Mouse (Mus musculus) stomach, postnatal 0 days (tissue): Measurements from ENCODE around the gene Amt. TPM values are rescaled to one million over a fixed set of nuclear protein-coding genes. Genes with fewer than 3 reads are reported as not detected.
"Not testable (repeated sequence)": the region's sequence is repeated elsewhere in the genome, so short reads cannot be mapped to it uniquely, and the experiment has no call there.

Experiments
- ATAC-seq: fragments of 200-750 bp; cut with Nextera tagmentation; 2 replicates; pipeline ENCODE4 v1.8.0; 2017; ENCODE audit not compliant: low FRiP score, low TSS enrichment
- DNase-seq: peaks from one replicate; pipeline ENCODE4 v3.0.0-alpha.2; 2016; ENCODE audit warnings: low spot score
- H3K27ac ChIP-seq: fragments of 300-500 bp; sonication (generic); replicated peaks from 2 replicates; pipeline ENCODE4 v1.5.1; 2014; ENCODE audit warnings: mild to moderate bottlenecking, control low read depth
- H3K27me3 ChIP-seq: fragments of 300-500 bp; sonication (generic); 2 replicates; pipeline ENCODE4 v1.6.1; 2014; ENCODE audit warnings: low read length; ENCODE audit not compliant: control insufficient read depth, insufficient read depth
- H3K36me3 ChIP-seq: fragments of 300-500 bp; sonication (generic); 2 replicates; pipeline ENCODE4 v1.6.1; 2014; ENCODE audit warnings: low read length, mixed read lengths; ENCODE audit not compliant: control insufficient read depth, insufficient read depth
- H3K4me1 ChIP-seq: fragments of 300-500 bp; sonication (generic); replicated peaks from 2 replicates; pipeline ENCODE4 v1.6.1; 2014; ENCODE audit warnings: antibody characterized with exemption; ENCODE audit not compliant: control insufficient read depth, insufficient read depth
- H3K4me2 ChIP-seq: fragments of 300-500 bp; sonication (generic); replicated peaks from 2 replicates; pipeline ENCODE4 v1.6.1; 2014; ENCODE audit warnings: low read depth, mild to moderate bottlenecking, control low read depth, moderate library complexity
- H3K4me3 ChIP-seq: fragments of 300-500 bp; sonication (generic); 2 replicates; pipeline ENCODE4 v1.5.1; 2014; ENCODE audit warnings: low read depth, low read length, control low read depth
- H3K9ac ChIP-seq: fragments of 300-500 bp; sonication (generic); 2 replicates; pipeline ENCODE4 v1.6.1; 2014; ENCODE audit warnings: mild to moderate bottlenecking, low read length, control low read depth, mixed read lengths
- H3K9me3 ChIP-seq: fragments of 300-500 bp; sonication (generic); 2 replicates; pipeline ENCODE4 v1.6.1; 2016; ENCODE audit warnings: low read length; ENCODE audit not compliant: control insufficient read depth
- CTCF ChIP-seq: IDR thresholded peaks from 2 replicates; pipeline ENCODE4 v1.5.1; 2016; ENCODE audit warnings: antibody characterized with exemption, low read depth, mild to moderate bottlenecking, moderate library complexity
- EP300 ChIP-seq: optimal IDR thresholded peaks from 2 replicates; pipeline ENCODE3; 2016; ENCODE audit warnings: antibody characterized with exemption
- WGBS: fragments of 180-500 bp; shearing (Covaris S2); extraction: QIAGEN DNeasy Blood & Tissue Kit; methylation state at CpG from one replicate; pipeline ENCODE4 v1.1.7; 2014; 5-methylcytosine and 5-hydroxymethylcytosine counted together
- polyA plus RNA-seq: library from polyadenylated mRNA; unstranded; fragments of >200 nt; fragmentation: Nextera tagmentation; extraction: Ambion mirVana; gene quantifications from 2 replicates; pipeline ENCODE4 v1.2.1, GENCODE M21; 2015

Amt gene
- polyA plus RNA-seq, 1 experiment from 2014 or later = 11.6 TPM

- Histone ChIP-seq H3K36me3 (0 out of 2 replicates have a peak, but pooled peaks cover 2% of the 10 kb centered on the region), H3K4me2 (no peak overlapping the region), H3K27ac (no peak overlapping the region), H3K4me1 (no peaks in the 10 kb centered on the region), H3K9ac (no peak overlapping the region), H3K9me3 (no peaks in the 10 kb centered on the region), H3K27me3 (no peaks in the 10 kb centered on the region), H3K4me3 (no peak overlapping the region)
- DNase-seq = no peak
- no peak for ATAC-seq
- no peak for TF ChIP-seq EP300
- no peak for TF ChIP-seq CTCF
- WGBS = 69% methylated on average over 2 of the region's 2 CpGs
Observed at GRCm38 (mm10) chr9:108318462-108318861, 21.8 kb downstream of the Amt start.

GRCm38 (mm10) chr9:108322054-108322453, 25.4 kb downstream of the Amt start:
- not testable (repeated sequence) for H3K9ac ChIP-seq, H3K27ac ChIP-seq, H3K27me3 ChIP-seq, H3K4me2 ChIP-seq, ATAC-seq, H3K4me1 ChIP-seq, H3K4me3 ChIP-seq, H3K36me3 ChIP-seq, H3K9me3 ChIP-seq, DNase-seq
- peak; percentile 38 for TF ChIP-seq CTCF
- 90% methylated on average over 7 of the region's 7 CpGs for WGBS

DNA sequence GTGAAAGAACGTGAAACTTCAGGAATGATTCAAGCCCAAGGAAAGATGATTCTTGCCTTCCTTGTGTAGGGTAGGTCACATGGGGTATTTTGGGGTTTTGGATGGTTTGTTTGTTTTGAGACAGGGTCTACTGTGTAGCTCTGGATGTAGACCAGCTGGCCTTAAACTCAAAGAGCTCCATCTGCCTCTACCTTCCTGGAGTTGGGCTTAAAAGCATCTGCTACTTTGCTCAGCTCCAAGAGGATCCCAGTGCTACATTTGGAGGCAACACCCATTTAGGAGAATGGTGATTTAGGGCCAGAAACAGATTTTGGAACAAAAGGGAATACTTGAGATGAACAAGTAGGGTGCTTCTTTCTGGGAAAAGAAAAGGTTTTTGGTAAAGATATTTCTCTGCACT, 28.1 kb downstream of the Amt start:
- Histone ChIP-seq H3K9ac (no peak overlapping the region), H3K4me2 (no peak overlapping the region), H3K36me3 (no peaks in the 10 kb centered on the region; the same call in none of the 2 replicates), H3K27me3 (no peaks in the 10 kb centered on the region), H3K9me3 (no peaks in the 10 kb centered on the region), H3K27ac (no peak overlapping the region), H3K4me1 (no peaks in the 10 kb centered on the region), H3K4me3 (no peak overlapping the region)
- TF ChIP-seq EP300 = no peak
- TF ChIP-seq CTCF = no peak
- DNase-seq (no peak), ATAC-seq (no peak)
- 70% methylated on average over 1 of the region's 1 CpGs for WGBS

DNA sequence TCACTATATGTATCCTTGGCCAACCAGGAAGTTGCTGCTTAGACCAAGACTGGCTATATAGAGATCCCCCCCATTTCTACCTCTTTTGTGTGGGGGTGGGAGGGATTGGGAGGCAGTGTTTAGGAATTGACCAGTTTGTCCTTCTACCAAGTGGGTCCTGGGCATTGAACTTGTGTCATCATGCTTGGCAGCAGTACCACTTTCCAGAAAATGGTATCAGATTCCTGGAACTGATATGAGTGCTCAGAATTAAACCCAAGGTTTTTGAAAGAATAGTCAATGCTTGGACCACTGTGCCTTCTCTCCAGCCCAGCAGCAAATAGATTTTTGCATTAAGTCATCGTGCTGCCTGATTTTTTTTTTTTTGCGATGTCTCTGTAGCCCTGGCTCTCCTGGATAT, 29.2 kb downstream of the Amt start:
- ATAC-seq (no peak), DNase-seq (no peak)
- H3K27me3 ChIP-seq = no peaks in the 10 kb centered on the region
- H3K36me3 ChIP-seq = peaks cover 2% of the 10 kb centered on the region
- no peak overlapping the region for H3K4me2 ChIP-seq
- no peak overlapping the region for H3K4me3 ChIP-seq
- no peak overlapping the region for H3K27ac ChIP-seq
- H3K4me1 ChIP-seq = no peaks in the 10 kb centered on the region
- WGBS = 92% methylated on average over 2 of the region's 2 CpGs
- no peak for TF ChIP-seq EP300
- TF ChIP-seq CTCF = no peak
- no peak overlapping the region for H3K9ac ChIP-seq
- no peaks in the 10 kb centered on the region for H3K9me3 ChIP-seq

DNA sequence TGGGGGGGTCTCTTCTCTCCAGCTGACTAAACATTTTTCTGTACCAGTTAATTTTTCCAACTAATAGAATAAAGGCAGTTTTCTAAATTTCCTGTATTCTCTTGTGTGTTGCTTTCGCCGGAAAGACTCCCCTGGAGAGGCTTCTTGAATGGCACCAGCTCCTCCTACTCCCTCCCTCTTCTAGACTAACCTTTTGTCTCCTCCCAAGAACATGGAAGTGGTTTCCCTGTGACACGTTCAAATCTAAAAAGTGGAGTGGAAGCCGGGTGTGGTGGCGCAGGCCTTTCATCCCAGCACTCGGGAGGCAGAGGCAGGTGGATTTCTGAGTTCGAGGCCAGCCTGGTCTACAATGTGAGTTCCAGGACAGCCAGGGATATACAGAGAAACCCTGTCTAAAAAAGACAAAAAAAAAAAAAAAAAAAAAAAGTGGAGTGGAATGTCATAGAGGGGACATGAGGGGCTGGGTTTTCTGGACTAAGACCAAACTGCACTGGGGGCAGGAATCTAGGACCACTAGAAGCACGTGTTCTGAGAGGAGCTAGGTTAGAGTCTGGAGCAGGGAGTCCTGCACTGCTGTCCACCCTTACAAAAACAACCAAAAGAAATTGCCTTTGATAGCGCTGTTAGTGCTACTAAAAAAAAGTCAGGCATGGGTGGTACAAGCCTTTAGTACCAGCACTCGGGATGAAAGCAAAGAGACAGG, 41.3 kb downstream of the Amt start:
- Histone ChIP-seq H3K9me3 (no peaks in the 10 kb centered on the region), H3K4me2 (peak overlapping the region; percentile 65), H3K27me3 (no peaks in the 10 kb centered on the region), H3K4me1 (0 out of 2 replicates have a peak, but pooled peaks cover 8% of the 10 kb centered on the region), H3K27ac (peak overlapping the region; percentile 99), H3K4me3 (no peak overlapping the region), H3K36me3 (peaks cover 10% of the 10 kb centered on the region; the same call in 1 of the 2 replicates), H3K9ac (no peak overlapping the region)
- ATAC-seq (no peak), DNase-seq (no peak)
- TF ChIP-seq CTCF (no peak), EP300 (no peak)
- WGBS = 52% methylated on average over 10 of the region's 10 CpGs

GRCm38 (mm10) chr9:108338551-108338885, 41.9 kb downstream of the Amt start:
- H3K36me3 ChIP-seq = peaks cover 9% of the 10 kb centered on the region; the same call in 1 of the 2 replicates
- peak overlapping the region; percentile 99 for H3K27ac ChIP-seq
- 0 out of 2 replicates have a peak, but pooled peaks cover 8% of the 10 kb centered on the region for H3K4me1 ChIP-seq
- DNase-seq (no peak), ATAC-seq (no peak)
- WGBS = 13% methylated on average over 6 of the region's 6 CpGs
- H3K27me3 ChIP-seq = no peaks in the 10 kb centered on the region
- H3K4me3 ChIP-seq = peak overlapping the region; percentile 65; the same call in 1 of the 2 replicates
- TF ChIP-seq CTCF (no peak), EP300 (no peak)
- peak overlapping the region; percentile 65 for H3K4me2 ChIP-seq
- H3K9me3 ChIP-seq = no peaks in the 10 kb centered on the region
- no peak overlapping the region for H3K9ac ChIP-seq
